Mouse (Mus musculus): ENCODE measurements around the gene Tgif1. TPM values are rescaled to one million over a fixed set of nuclear protein-coding genes. Genes with fewer than 3 reads are reported as not detected.

The Tgif1 gene
- polyA plus RNA-seq, 1 experiment = 227 TPM

GRCm38 (mm10) chr17:70795196-70795595 lies 58.1 kb downstream of the Tgif1 start:
- no peaks in the 10 kb centered on the region for H3K36me3 ChIP-seq (ENCODE audit: control insufficient read depth, insufficient read depth, low read length, poor library complexity, severe bottlenecking)
- TF ChIP-seq EP300 (IDR thresholded peaks at IDR 0.05; ENCODE audit: insufficient read depth, low read depth, low read length) = no peak
- TF ChIP-seq POLR2A (IDR thresholded peaks at IDR 0.05; ENCODE audit: insufficient read depth, low read length) = no peak
- TF ChIP-seq CTCF (IDR thresholded peaks at IDR 0.05; ENCODE audit: low read depth, low read length) = no peak
- no peaks in the 10 kb centered on the region for H3K27me3 ChIP-seq (ENCODE audit: control insufficient read depth, insufficient read depth, low read length, poor library complexity, severe bottlenecking)
- no peak overlapping the region for H3K27ac ChIP-seq (ENCODE audit: insufficient read depth, low read length)
- no peak overlapping the region for H3K4me3 ChIP-seq (ENCODE audit: low read depth, low read length)
- no peaks in the 10 kb centered on the region for H3K9me3 ChIP-seq (replicated peaks; ENCODE audit: control insufficient read depth, insufficient read depth, low read length, poor library complexity, severe bottlenecking)
- peaks cover 3% of the 10 kb centered on the region for H3K4me1 ChIP-seq (ENCODE audit: control insufficient read depth, insufficient read depth, low read length)
- H3K9ac ChIP-seq (ENCODE audit: low read depth, poor library complexity, severe bottlenecking) = no peak overlapping the region

DNA sequence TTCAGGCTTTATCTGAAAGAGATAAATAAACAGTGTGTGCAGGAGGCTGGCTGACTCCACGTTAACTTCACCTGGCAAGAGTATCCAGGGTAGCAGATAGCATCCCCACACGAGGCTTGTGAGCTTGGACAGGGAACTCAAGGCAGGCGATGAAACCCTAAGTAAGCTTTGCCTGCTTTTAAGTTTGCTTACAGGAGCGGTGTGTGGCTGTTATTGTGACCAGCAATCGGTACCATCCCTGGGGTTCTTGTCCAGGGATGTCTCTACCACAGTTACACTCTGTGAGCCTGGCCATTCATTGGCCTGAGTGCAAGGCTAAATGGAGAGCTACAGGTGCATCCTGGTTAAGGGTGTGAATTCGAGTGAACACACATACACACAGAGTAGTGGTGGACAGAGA lies 58.6 kb downstream of the Tgif1 start:
- Histone ChIP-seq H3K9ac (ENCODE audit: low read depth, poor library complexity, severe bottlenecking) (no peak overlapping the region), H3K27ac (ENCODE audit: insufficient read depth, low read length) (peak overlapping the region; percentile 0; the same call in 1 of the 2 replicates), H3K4me1 (ENCODE audit: control insufficient read depth, insufficient read depth, low read length) (peaks cover 3% of the 10 kb centered on the region), H3K27me3 (ENCODE audit: control insufficient read depth, insufficient read depth, low read length, poor library complexity, severe bottlenecking) (no peaks in the 10 kb centered on the region), H3K9me3 (replicated peaks; ENCODE audit: control insufficient read depth, insufficient read depth, low read length, poor library complexity, severe bottlenecking) (no peaks in the 10 kb centered on the region), H3K36me3 (ENCODE audit: control insufficient read depth, insufficient read depth, low read length, poor library complexity, severe bottlenecking) (no peaks in the 10 kb centered on the region), H3K4me3 (ENCODE audit: low read depth, low read length) (no peak overlapping the region)
- TF ChIP-seq CTCF (IDR thresholded peaks at IDR 0.05; ENCODE audit: low read depth, low read length) (no peak), EP300 (IDR thresholded peaks at IDR 0.05; ENCODE audit: insufficient read depth, low read depth, low read length) (no peak), POLR2A (IDR thresholded peaks at IDR 0.05; ENCODE audit: insufficient read depth, low read length) (no peak)

DNA sequence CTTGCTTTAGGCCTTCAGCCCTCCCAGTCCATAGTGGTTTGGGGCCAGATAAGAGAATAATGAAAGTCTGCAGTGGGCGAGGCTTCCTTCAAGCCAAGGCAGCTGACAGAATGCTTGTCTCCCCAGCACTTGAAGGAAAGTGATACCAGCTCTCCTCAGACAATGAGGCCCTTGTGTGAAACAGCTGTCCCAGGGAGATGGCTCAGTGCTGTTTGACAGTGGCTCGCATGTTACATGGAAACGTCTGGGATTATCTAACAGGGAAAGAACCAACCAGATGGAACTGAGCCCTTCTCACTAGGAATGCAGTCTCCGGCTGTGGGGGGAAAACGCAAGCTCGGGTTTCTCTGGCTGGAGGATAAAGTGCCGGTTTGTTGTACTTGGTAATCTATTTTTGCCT lies 59.1 kb downstream of the Tgif1 start:
- peak overlapping the region; percentile 0; the same call in 1 of the 2 replicates for H3K27ac ChIP-seq (ENCODE audit: insufficient read depth, low read length)

More for the DNA sequence above, 59.1 kb downstream of the Tgif1 start:
- Histone ChIP-seq H3K36me3 (ENCODE audit: control insufficient read depth, insufficient read depth, low read length, poor library complexity, severe bottlenecking) (no peaks in the 10 kb centered on the region), H3K9me3 (replicated peaks; ENCODE audit: control insufficient read depth, insufficient read depth, low read length, poor library complexity, severe bottlenecking) (no peaks in the 10 kb centered on the region), H3K27me3 (ENCODE audit: control insufficient read depth, insufficient read depth, low read length, poor library complexity, severe bottlenecking) (no peaks in the 10 kb centered on the region), H3K4me3 (ENCODE audit: low read depth, low read length) (no peak overlapping the region), H3K4me1 (ENCODE audit: control insufficient read depth, insufficient read depth, low read length) (peaks cover 3% of the 10 kb centered on the region), H3K9ac (ENCODE audit: low read depth, poor library complexity, severe bottlenecking) (no peak overlapping the region)
- no peak for TF ChIP-seq POLR2A (IDR thresholded peaks at IDR 0.05; ENCODE audit: insufficient read depth, low read length)
- no peak for TF ChIP-seq CTCF (IDR thresholded peaks at IDR 0.05; ENCODE audit: low read depth, low read length)
- no peak for TF ChIP-seq EP300 (IDR thresholded peaks at IDR 0.05; ENCODE audit: insufficient read depth, low read depth, low read length)

Other genes with a start within 250 kb of the Tgif1 start
- 2.3 and 2.8 TPM in 2 replicates for gene Myom1, start 149.1 kb upstream of the Tgif1 start, polyA plus RNA-seq (2011; ENCODE audit: insufficient read depth, insufficient read length, low read depth, missing spikeins)
- 626 and 676 TPM in 2 replicates for gene Myl12a, start 149.3 kb upstream of the Tgif1 start, polyA plus RNA-seq (2011; ENCODE audit: insufficient read depth, insufficient read length, low read depth, missing spikeins)